Mouse (Mus musculus) heart, adult 8-10 months (tissue): ENCODE measurements around the gene Gdf9. TPM values are rescaled to one million over a fixed set of nuclear protein-coding genes. Genes with fewer than 3 reads are reported as not detected.

Source experiments
- DNase-seq: peaks from one replicate; pipeline ENCODE4 v3.0.0; 2022; ENCODE audit warnings: low spot score
- microRNA-seq: library from miRNA; unstranded; fragments of <30 nt; microRNA quantifications from one replicate; pipeline ENCODE4 v1.2.0, GENCODE M21; 2022
- total RNA-seq, 4 experiments: library from RNA; stranded (reverse); gene quantifications; 2 replicates each; pipeline ENCODE4 v1.2.4; 2022

Gdf9 gene
- total RNA-seq, 4 experiments from 2014 or later, result 0.14 to 0.44 (median 0.29) TPM

- no peak for DNase-seq
These were observed 47.0 kb downstream of the Gdf9 start for GRCm38 (mm10) chr11:53477833-53478232.

GRCm38 (mm10) chr11:53478383-53479170, 47.8 kb downstream of the Gdf9 start:
- no peak for DNase-seq

- no peak for DNase-seq
These were observed 48.5 kb downstream of the Gdf9 start for GRCm38 (mm10) chr11:53479171-53479782.

GRCm38 (mm10) chr11:53479783-53480301, 49.0 kb downstream of the Gdf9 start, which contains the start of the genes Gm9945 and Sowaha:
Gene Gm9945 (plus strand): TSS chr11:53480166.
Gene Sowaha (minus strand): TSS chr11:53480274.
- no peak for DNase-seq

GRCm38 (mm10) chr11:53481088-53481730, 50.4 kb downstream of the Gdf9 start:
- DNase-seq, result no peak

- no peak for DNase-seq
These were observed 52.5 kb downstream of the Gdf9 start for GRCm38 (mm10) chr11:53483159-53483891.

GRCm38 (mm10) chr11:53485719-53486118, 54.9 kb downstream of the Gdf9 start:
- DNase-seq, result no peak

- no peak for DNase-seq
These were observed 55.5 kb downstream of the Gdf9 start for GRCm38 (mm10) chr11:53486351-53486750.

- no peak for DNase-seq
These were observed 56.2 kb downstream of the Gdf9 start for GRCm38 (mm10) chr11:53486822-53487594.

Small RNA genes within 50 kb of the gene (microRNA-seq; reads per million reads assigned to microRNA genes)
- not detected for gene Mir6920

Other genes starting within 250 kb of the Gdf9 start
- 100 to 1,000 TPM; 113 to 135 (median 122) TPM for gene Hspa4, start 130.6 kb upstream of the Gdf9 start, total RNA-seq
- gene Zcchc10, start 106.3 kb upstream of the Gdf9 start, total RNA-seq, result 10 to 100 TPM in 1 of 4 experiments, 1 to 10 TPM in 3; 6.6 to 10.6 (median 6.7) TPM
- 10 to 100 TPM; 73.2 to 91.8 (median 82.4) TPM for gene Aff4, start 80.2 kb upstream of the Gdf9 start, total RNA-seq
- gene Leap2, start 7.9 kb upstream of the Gdf9 start, total RNA-seq, result not detected
- gene Uqcrq, start 192 bp upstream of the Gdf9 start, total RNA-seq, result 1,000 to 10,000 TPM; 2,591 to 2,839 (median 2,740) TPM
- gene Gm10447, start 26.1 kb downstream of the Gdf9 start, total RNA-seq, result not detected
- gene Shroom1, start 26.2 kb downstream of the Gdf9 start, total RNA-seq, result under 1 TPM; 0.57 to 0.82 (median 0.73) TPM
- not detected for gene Gm9837, start 39.5 kb downstream of the Gdf9 start, total RNA-seq
- gene Gm9945, start 49.1 kb downstream of the Gdf9 start, total RNA-seq, result not detected
- under 1 TPM; 0.22 to 0.44 (median 0.34) TPM for gene Sowaha, start 49.3 kb downstream of the Gdf9 start, total RNA-seq
- gene Sept8, start 88.2 kb downstream of the Gdf9 start, total RNA-seq, result 10 to 100 TPM; 22.3 to 27.2 (median 25.6) TPM
- 10 to 100 TPM in 1 of 4 experiments, 1 to 10 TPM in 3; 8.2 to 10.3 (median 8.8) TPM for gene Kif3a, start 136.4 kb downstream of the Gdf9 start, total RNA-seq
- not detected for gene Il4, start 187.6 kb downstream of the Gdf9 start, total RNA-seq
- gene Il13, start 203.7 kb downstream of the Gdf9 start, total RNA-seq, result not detected